Mouse (Mus musculus) adrenal gland, postnatal 25 days (tissue): Measurements from ENCODE around the gene Cops3. TPM values are rescaled to one million over a fixed set of nuclear protein-coding genes. Genes with fewer than 3 reads are reported as not detected.
"Not testable (repeated sequence)": the region's sequence is repeated elsewhere in the genome, so short reads cannot be mapped to it uniquely, and the experiment has no call there.

Experiments
- DNase-seq: peaks from one replicate; pipeline ENCODE4 v3.0.0; 2021; ENCODE audit warnings: mixed read lengths
- long read RNA-seq: library from polyadenylated mRNA; stranded (forward); transcript quantifications from one replicate; pipeline ENCODE4 v2.0.0, GENCODE M21; 2021
- total RNA-seq: library from RNA; stranded (reverse); gene quantifications from 2 replicates; pipeline ENCODE4 v1.2.3, GENCODE M21; 2021

Gene Cops3
- 103 and 105 TPM in 2 replicates for total RNA-seq
- long read RNA-seq, transcript Cops3-201 (12 exons, 1,646 nt): major isoform, 110 of 126 reads
- long read RNA-seq, partial matches to known transcripts: 4 of 126 reads
- long read RNA-seq, other reads (novel, unspliced or antisense): 11 of 126 reads

- DNase-seq: peak; percentile 94
Measured at GRCm38 (mm10) chr11:59839459-59840126, at the start of gene Cops3. Cops3 (minus strand) TSS chr11:59839838.

GRCm38 (mm10) chr11:59888151-59888550, 48.5 kb upstream of the Cops3 start:
- no peak for DNase-seq

- no peak for DNase-seq
Measured at GRCm38 (mm10) chr11:59886952-59887351, 47.3 kb upstream of the Cops3 start.

- peak; percentile 44 for DNase-seq
Measured at GRCm38 (mm10) chr11:59885217-59885986, 45.8 kb upstream of the Cops3 start.

GRCm38 (mm10) chr11:59880031-59880430, 40.4 kb upstream of the Cops3 start:
- DNase-seq: peak; percentile 80

- no peak for DNase-seq
Measured at GRCm38 (mm10) chr11:59872124-59872523, 32.5 kb upstream of the Cops3 start.

- DNase-seq: no peak
Measured at GRCm38 (mm10) chr11:59864316-59864715, 24.7 kb upstream of the Cops3 start.

- no peak for DNase-seq
Measured at GRCm38 (mm10) chr11:59860467-59860866, 20.8 kb upstream of the Cops3 start.

- no peak for DNase-seq
Measured at GRCm38 (mm10) chr11:59852865-59853264, 13.2 kb upstream of the Cops3 start.

- DNase-seq: peak; percentile 82
Measured at GRCm38 (mm10) chr11:59847891-59848884, 8.6 kb upstream of the Cops3 start.

- DNase-seq: peak; percentile 44
Measured at GRCm38 (mm10) chr11:59847131-59847530, 7.5 kb upstream of the Cops3 start.

- DNase-seq: no peak
Measured at GRCm38 (mm10) chr11:59846311-59846710, 6.7 kb upstream of the Cops3 start.

GRCm38 (mm10) chr11:59839008-59839458, 605 bp downstream of the Cops3 start, which contains the start of gene Nt5m:
Nt5m (plus strand) TSS chr11:59839447.
- peak; percentile 94 for DNase-seq

GRCm38 (mm10) chr11:59838426-59838825, 1.2 kb downstream of the Cops3 start:
- no peak for DNase-seq

- DNase-seq: not testable (repeated sequence)
Measured at GRCm38 (mm10) chr11:59837789-59838188, 1.8 kb downstream of the Cops3 start.

- DNase-seq: no peak
Measured at GRCm38 (mm10) chr11:59821625-59822024, 18.0 kb downstream of the Cops3 start.

GRCm38 (mm10) chr11:59817916-59818315, 21.7 kb downstream of the Cops3 start:
- no peak for DNase-seq

- no peak for DNase-seq
Measured at GRCm38 (mm10) chr11:59815482-59816065, 24.1 kb downstream of the Cops3 start.

GRCm38 (mm10) chr11:59814936-59815335, 24.7 kb downstream of the Cops3 start:
- no peak for DNase-seq

- no peak for DNase-seq
Measured at GRCm38 (mm10) chr11:59814311-59814710, 25.3 kb downstream of the Cops3 start.

- no peak for DNase-seq
Measured at GRCm38 (mm10) chr11:59813276-59813675, 26.4 kb downstream of the Cops3 start.

GRCm38 (mm10) chr11:59811211-59811610, 28.4 kb downstream of the Cops3 start:
- no peak for DNase-seq
